Comparison of ENCODE assay signal across 21 mouse cellular contexts in genomic region chr5:99877565-99877964, GRCm38 (mm10). TPM values are rescaled to one million over a fixed set of nuclear protein-coding genes. Genes with fewer than 3 reads are reported as not detected.
DNase-seq lines count a peak whose midpoint lies in the region; ATAC-seq and TF ChIP-seq lines count a peak whose summit lies in the region.
"Had no signal": no experiment of that assay in that cellular context is flagged by ENCODE, and none has a peak within 500 bp of the region (broad histone marks: within the 10 kb centered on the region; RNA-seq: fewer than 3 reads in every experiment).

No protein-coding gene starts in this region.

- peak; percentile 78 for DNase-seq in cerebellum, postnatal 10 days
- DNase-seq in cerebellum, adult 11 months, result no peak
- peak; percentile 47 for DNase-seq in hindbrain, postnatal 0 days (ENCODE audit: low spot score)
- peak; percentile 23 for DNase-seq in lung, postnatal 10 days
- DNase-seq in lung, postnatal 14 days, result no peak
- DNase-seq in adrenal gland, adult 8-10 months, result peak; percentile 6
- DNase-seq: gastrocnemius, postnatal 25 days; heart, adult 2 months; heart, postnatal 36 days; kidney, postnatal 4 days; thymus, postnatal 14 days had no signal

- TF ChIP-seq CTCF in hindbrain, postnatal 0 days (IDR thresholded peaks at IDR 0.05; ENCODE audit: low read depth), result no peak

- H3K9me3 ChIP-seq in hindbrain, postnatal 0 days (ENCODE audit: low read length), result no peaks in the 10 kb centered on the region
- H3K9me3 ChIP-seq in hindbrain, embryonic 16.5 days (ENCODE audit: control insufficient read depth, low read length), result peaks cover 3% of the 10 kb centered on the region; the same call in 1 of the 2 replicates

- no peak overlapping the region for H3K4me3 ChIP-seq in hindbrain, postnatal 0 days (ENCODE audit: low read length)
- no peak overlapping the region for H3K4me3 ChIP-seq in hindbrain, embryonic 16.5 days (ENCODE audit: low read length)
- H3K4me3 ChIP-seq: heart, adult 2 months had no signal

- no peak overlapping the region for H3K9ac ChIP-seq in hindbrain, postnatal 0 days (replicated peaks; ENCODE audit: low read length)
- no peak overlapping the region for H3K9ac ChIP-seq in hindbrain, embryonic 16.5 days (ENCODE audit: low read depth, low read length)

- no peaks in the 10 kb centered on the region for H3K27me3 ChIP-seq in hindbrain, postnatal 0 days (ENCODE audit: insufficient read depth, low read length)
- no peaks in the 10 kb centered on the region for H3K27me3 ChIP-seq in hindbrain, embryonic 16.5 days (replicated peaks; ENCODE audit: control insufficient read depth, insufficient read depth, low read length)

- no peak for ATAC-seq in hindbrain, postnatal 0 days
- no peak for ATAC-seq in hindbrain, embryonic 16.5 days
- ATAC-seq in inflammation-experienced regulatory T-cells, adult 6 months, result no peak
- ATAC-seq: CD4-positive, CD25-positive, alpha-beta regulatory T cell, adult 4 months; forebrain, embryonic 14.5 days; midbrain, embryonic 16.5 days; Patski had no signal

- 31% methylated on average over 9 of the region's 9 CpGs for WGBS in hindbrain, postnatal 0 days
- 36% methylated on average over 9 of the region's 9 CpGs for WGBS in hindbrain, embryonic 16.5 days

- no peak overlapping the region for H3K27ac ChIP-seq in hindbrain, postnatal 0 days
- no peak overlapping the region for H3K27ac ChIP-seq in hindbrain, embryonic 16.5 days (ENCODE audit: low read depth, low read length)
- H3K27ac ChIP-seq: heart, adult 2 months had no signal

- H3K4me2 ChIP-seq in hindbrain, postnatal 0 days (ENCODE audit: low read depth, low read length), result no peak overlapping the region
- no peak overlapping the region for H3K4me2 ChIP-seq in hindbrain, embryonic 16.5 days (ENCODE audit: low read length)

- 0 out of 2 replicates have a peak, but pooled peaks cover 3% of the 10 kb centered on the region for H3K4me1 ChIP-seq in hindbrain, postnatal 0 days (ENCODE audit: insufficient read depth, low read length)
- peaks cover 1% of the 10 kb centered on the region; the same call in 1 of the 2 replicates for H3K4me1 ChIP-seq in hindbrain, embryonic 16.5 days (ENCODE audit: control insufficient read depth, insufficient read depth, low read depth, low read length)

- no peaks in the 10 kb centered on the region for H3K36me3 ChIP-seq in hindbrain, postnatal 0 days (ENCODE audit: insufficient read depth, low read length)
- H3K36me3 ChIP-seq in hindbrain, embryonic 16.5 days (ENCODE audit: control insufficient read depth, insufficient read depth, low read length), result no peaks in the 10 kb centered on the region

RNA-seq across cellular contexts. Expression of gene Vamp9, which starts 28.5 kb away (rescaled TPM):
- 0.31 TPM in 1 of 2 replicates, not detected in the other for total RNA-seq in hindbrain, postnatal 0 days (2014; rRNA removed)
- polyA plus RNA-seq in hindbrain, postnatal 0 days (2015; fragmentation: Nextera tagmentation; extraction: Ambion mirVana), result 0.38 and 1.2 TPM in 2 replicates
- polyA plus RNA-seq in hindbrain, embryonic 16.5 days (2015; fragmentation: Nextera tagmentation; extraction: Ambion mirVana), result 0.34 and 0.61 TPM in 2 replicates
- 1 to 10 TPM in 2 of 4 experiments, not detected in 2; 1.3 to 1.5 TPM for total RNA-seq in adrenal gland, adult 8-10 months (2022)
- polyA plus RNA-seq in inflammation-experienced regulatory T-cells, adult 6 months (2017; shearing (Covaris generic)), result not detected
- total RNA-seq: ES-E14; gastrocnemius, postnatal 25 days; heart, postnatal 36 days; megakaryocyte progenitor cell, adult 5-6 weeks had no signal
- polyA plus RNA-seq: embryonic facial prominence, embryonic 11.5 days; heart, adult 2 months; kidney, embryonic 14.5 days; Patski had no signal

Comparison
In these comparisons a context has a peak if more than half of its experiments do, and no peak if none do; other contexts are left out.
1. DNase-seq: peak in cerebellum, postnatal 10 days (2 of 2), hindbrain, postnatal 0 days (single experiment), lung, postnatal 10 days (single experiment) and adrenal gland, adult 8-10 months (single experiment); none in cerebellum, adult 11 months (single experiment) and lung, postnatal 14 days (single experiment).